Mouse (Mus musculus): ENCODE data around the gene Alkbh2.

DNA sequence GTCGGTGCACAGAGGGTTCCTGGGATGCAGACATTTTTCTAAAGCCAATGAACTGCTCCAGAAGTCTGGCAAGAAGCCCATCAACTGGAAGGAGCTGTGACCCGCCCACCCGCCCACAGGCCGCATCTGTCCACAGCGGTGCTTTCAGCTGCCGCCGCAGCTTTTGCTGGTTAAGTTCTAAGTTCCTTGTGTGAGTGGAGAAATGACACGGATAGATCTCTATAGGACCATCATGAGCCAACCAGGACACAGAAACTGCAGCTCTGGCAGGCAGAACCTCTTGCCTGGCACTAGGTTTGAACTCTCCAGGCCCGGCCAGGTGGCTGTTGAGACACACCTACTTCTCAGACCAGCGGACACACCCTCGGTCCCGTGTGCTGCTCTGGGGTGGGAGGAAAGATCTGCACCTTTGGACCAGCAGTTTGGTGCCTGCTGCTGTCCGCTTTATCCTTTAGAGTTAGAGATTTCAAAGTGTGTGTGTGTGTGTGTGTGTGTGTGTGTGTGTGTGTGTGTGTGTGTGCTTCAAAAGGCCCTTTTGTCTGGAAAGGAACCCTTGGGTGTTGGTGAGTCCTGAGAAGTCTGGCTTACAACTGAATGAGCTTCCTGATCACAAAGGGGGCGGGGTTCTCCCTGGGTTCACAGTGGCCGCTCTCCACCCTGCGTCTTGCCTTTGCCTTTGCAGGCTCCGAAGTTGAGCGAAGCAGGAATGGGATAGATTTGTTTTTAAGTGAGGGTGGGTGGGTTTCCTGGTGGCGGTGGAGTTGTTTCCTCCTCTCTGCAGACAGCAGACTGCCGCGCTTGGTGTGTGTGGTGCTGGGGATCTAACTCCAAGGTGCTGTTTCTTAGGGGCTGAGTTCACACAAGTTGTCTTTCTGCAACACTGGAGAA, 10.5 kb upstream of the Alkbh2 start:
- TF ChIP-seq GATA1 (IDR thresholded peaks at IDR 0.05; ENCODE audit: borderline replicate concordance, low read length) (no peak), FLI1 (IDR thresholded peaks at IDR 0.05; ENCODE audit: low read length) (no peak)
